In genomic region chr1:161109216-161109615, GRCm38 (mm10) we compare ENCODE assay signal across 23 mouse cellular contexts. TPM values are rescaled to one million over a fixed set of nuclear protein-coding genes. Genes with fewer than 3 reads are reported as not detected.
DNase-seq lines count a peak whose midpoint lies in the region; ATAC-seq lines count a peak whose summit lies in the region.
"Had no signal": no experiment of that assay in that cellular context is flagged by ENCODE, and none has a peak within 500 bp of the region (broad histone marks: within the 10 kb centered on the region; RNA-seq: fewer than 3 reads in every experiment).

No protein-coding gene starts in this region.

- 85% methylated on average over 8 of the region's 8 CpGs for WGBS in kidney, embryonic 15.5 days
- WGBS in hindbrain, embryonic 10.5 days: 91% methylated on average over 8 of the region's 8 CpGs

- peak; percentile 36 for DNase-seq in kidney, adult 18-20 months
- DNase-seq in R1 (ENCODE audit: low read depth, low spot score): peak; percentile 35
- DNase-seq in kidney, adult 8-10 months: peak; percentile 41 to 64
- peak; percentile 46 to 59 for DNase-seq in kidney, postnatal 25 days
- DNase-seq in hindbrain, embryonic 10.5 days (ENCODE audit: low spot score): no peak
- DNase-seq: adrenal gland, postnatal 14 days; cerebellum, postnatal 36 days; gastrocnemius, postnatal 10 days; heart, adult 18-20 months; heart, postnatal 10 days; heart, postnatal 4 days had no signal

- no peak overlapping the region for H3K4me2 ChIP-seq in kidney, embryonic 15.5 days
- H3K4me2 ChIP-seq: embryonic facial prominence, embryonic 13.5 days; hindbrain, embryonic 13.5 days had no signal

- peaks cover 37% of the 10 kb centered on the region for H3K36me3 ChIP-seq in kidney, embryonic 15.5 days
- peaks cover 38% of the 10 kb centered on the region for H3K36me3 ChIP-seq in hindbrain, embryonic 10.5 days

- H3K27ac ChIP-seq in kidney, embryonic 15.5 days: no peak overlapping the region
- H3K27ac ChIP-seq in hindbrain, embryonic 10.5 days: no peak overlapping the region
- H3K27ac ChIP-seq: embryonic facial prominence, embryonic 13.5 days; heart, embryonic 10.5 days; hindbrain, embryonic 13.5 days; hindbrain, postnatal 0 days had no signal

- no peak overlapping the region for H3K9ac ChIP-seq in kidney, embryonic 15.5 days
- H3K9ac ChIP-seq: embryonic facial prominence, embryonic 13.5 days; hindbrain, embryonic 13.5 days had no signal

- no peaks in the 10 kb centered on the region for H3K4me1 ChIP-seq in kidney, embryonic 15.5 days
- H3K4me1 ChIP-seq in hindbrain, embryonic 10.5 days (replicated peaks): no peaks in the 10 kb centered on the region
- H3K4me1 ChIP-seq: embryonic facial prominence, embryonic 13.5 days; heart, embryonic 10.5 days; hindbrain, embryonic 13.5 days had no signal

- no peaks in the 10 kb centered on the region for H3K27me3 ChIP-seq in kidney, embryonic 15.5 days
- no peaks in the 10 kb centered on the region for H3K27me3 ChIP-seq in hindbrain, embryonic 10.5 days (ENCODE audit: insufficient read depth, poor library complexity, severe bottlenecking)
- H3K27me3 ChIP-seq: embryonic facial prominence, embryonic 13.5 days; hindbrain, embryonic 13.5 days had no signal

- no peak overlapping the region for H3K4me3 ChIP-seq in kidney, embryonic 15.5 days (replicated peaks)
- no peak overlapping the region for H3K4me3 ChIP-seq in hindbrain, embryonic 10.5 days
- H3K4me3 ChIP-seq: embryonic facial prominence, embryonic 13.5 days; heart, embryonic 10.5 days; hindbrain, embryonic 13.5 days had no signal

- H3K9me3 ChIP-seq in kidney, embryonic 15.5 days (replicated peaks): no peaks in the 10 kb centered on the region
- H3K9me3 ChIP-seq in hindbrain, embryonic 10.5 days: no peaks in the 10 kb centered on the region
- H3K9me3 ChIP-seq: embryonic facial prominence, embryonic 13.5 days; heart, embryonic 10.5 days; hindbrain, embryonic 13.5 days had no signal

- ATAC-seq in kidney, embryonic 15.5 days (replicated peaks; ENCODE audit: low FRiP score): no peak
- ATAC-seq in erythroblast, adult 5-6 weeks (replicated peaks; ENCODE audit: low FRiP score, poor library complexity, severe bottlenecking): no peak
- ATAC-seq: activated CD4-positive, CD25-positive, alpha-beta regulatory T cell, adult 4 months; forebrain, embryonic 14.5 days; hindbrain, postnatal 0 days had no signal

RNA-seq across cellular contexts. Expression of gene Klhl20, which starts 22.1 kb away (rescaled TPM):
- polyA plus RNA-seq in kidney, embryonic 15.5 days (2015; fragmentation: Nextera tagmentation; extraction: Ambion mirVana): 15.7 and 17.4 TPM in 2 replicates
- 15.5 and 15.6 TPM in 2 replicates for polyA plus RNA-seq in hindbrain, embryonic 10.5 days (2016; fragmentation: Nextera tagmentation; extraction: Ambion mirVana)
- total RNA-seq in erythroblast, adult 5-6 weeks (2015; ENCODE audit: low replicate concordance): 8.1 and 14.6 TPM in 2 replicates
- total RNA-seq in erythroblast, adult 5-6 weeks (2017; ENCODE audit: low replicate concordance): 4.2 and 5.2 TPM in 2 replicates

RNA-seq across cellular contexts. Expression of gene Ankrd45, which starts 33.3 kb away (rescaled TPM):
- 5.1 and 5.5 TPM in 2 replicates for polyA plus RNA-seq in kidney, embryonic 15.5 days (2015; fragmentation: Nextera tagmentation; extraction: Ambion mirVana)
- 4.1 and 4.9 TPM in 2 replicates for polyA plus RNA-seq in hindbrain, embryonic 10.5 days (2016; fragmentation: Nextera tagmentation; extraction: Ambion mirVana)
- total RNA-seq in erythroblast, adult 5-6 weeks (2015; ENCODE audit: low replicate concordance): not detected in 2 replicates
- total RNA-seq in erythroblast, adult 5-6 weeks (2017; ENCODE audit: low replicate concordance): not detected in 2 replicates
- total RNA-seq: gastrocnemius, postnatal 4 days had no signal
- polyA plus RNA-seq: activated CD4-positive, CD25-positive, alpha-beta regulatory T cell, adult 4 months had no signal

RNA-seq across cellular contexts. Expression of gene Cenpl, which starts 38.7 kb away (rescaled TPM):
- polyA plus RNA-seq in kidney, embryonic 15.5 days (2015; fragmentation: Nextera tagmentation; extraction: Ambion mirVana): 30.5 and 30.9 TPM in 2 replicates
- 33.0 and 39.9 TPM in 2 replicates for polyA plus RNA-seq in hindbrain, embryonic 10.5 days (2016; fragmentation: Nextera tagmentation; extraction: Ambion mirVana)
- 13.3 and 32.4 TPM in 2 replicates for total RNA-seq in erythroblast, adult 5-6 weeks (2015; ENCODE audit: low replicate concordance)
- 8.8 and 12.1 TPM in 2 replicates for total RNA-seq in erythroblast, adult 5-6 weeks (2017; ENCODE audit: low replicate concordance)

RNA-seq across cellular contexts. Expression of gene Dars2, which starts 38.8 kb away (rescaled TPM):
- 35.7 and 38.1 TPM in 2 replicates for polyA plus RNA-seq in kidney, embryonic 15.5 days (2015; fragmentation: Nextera tagmentation; extraction: Ambion mirVana)
- polyA plus RNA-seq in hindbrain, embryonic 10.5 days (2016; fragmentation: Nextera tagmentation; extraction: Ambion mirVana): 48.2 and 65.0 TPM in 2 replicates
- total RNA-seq in erythroblast, adult 5-6 weeks (2015; ENCODE audit: low replicate concordance): 6.7 and 13.6 TPM in 2 replicates
- 5.8 and 10.3 TPM in 2 replicates for total RNA-seq in erythroblast, adult 5-6 weeks (2017; ENCODE audit: low replicate concordance)

RNA-seq across cellular contexts. Expression of gene Tex50, which starts 49.9 kb away (rescaled TPM):
- 0.27 and 0.32 TPM in 2 replicates for polyA plus RNA-seq in kidney, embryonic 15.5 days (2015; fragmentation: Nextera tagmentation; extraction: Ambion mirVana)
- polyA plus RNA-seq in hindbrain, embryonic 10.5 days (2016; fragmentation: Nextera tagmentation; extraction: Ambion mirVana): 0.13 and 0.45 TPM in 2 replicates
- total RNA-seq in erythroblast, adult 5-6 weeks (2015; ENCODE audit: low replicate concordance): not detected in 2 replicates
- total RNA-seq in erythroblast, adult 5-6 weeks (2017; ENCODE audit: low replicate concordance): not detected in 2 replicates
- total RNA-seq: adrenal gland, adult 18-20 months; adrenal gland, postnatal 14 days; ES-E14; gastrocnemius, postnatal 10 days; gastrocnemius, postnatal 4 days; heart, adult 18-20 months; heart, postnatal 10 days; heart, postnatal 4 days; hindbrain, postnatal 0 days had no signal
- polyA plus RNA-seq: cerebellum, adult 2 months; forebrain, embryonic 14.5 days had no signal
